Mouse (Mus musculus): ENCODE measurements at regions not wholly inside any gene's neighbourhood (a gene's known extent, or its start where the extent isn't known, plus 50 kb on each side); places are given as distances from the start of the nearest gene placed in this dataset.

DNA sequence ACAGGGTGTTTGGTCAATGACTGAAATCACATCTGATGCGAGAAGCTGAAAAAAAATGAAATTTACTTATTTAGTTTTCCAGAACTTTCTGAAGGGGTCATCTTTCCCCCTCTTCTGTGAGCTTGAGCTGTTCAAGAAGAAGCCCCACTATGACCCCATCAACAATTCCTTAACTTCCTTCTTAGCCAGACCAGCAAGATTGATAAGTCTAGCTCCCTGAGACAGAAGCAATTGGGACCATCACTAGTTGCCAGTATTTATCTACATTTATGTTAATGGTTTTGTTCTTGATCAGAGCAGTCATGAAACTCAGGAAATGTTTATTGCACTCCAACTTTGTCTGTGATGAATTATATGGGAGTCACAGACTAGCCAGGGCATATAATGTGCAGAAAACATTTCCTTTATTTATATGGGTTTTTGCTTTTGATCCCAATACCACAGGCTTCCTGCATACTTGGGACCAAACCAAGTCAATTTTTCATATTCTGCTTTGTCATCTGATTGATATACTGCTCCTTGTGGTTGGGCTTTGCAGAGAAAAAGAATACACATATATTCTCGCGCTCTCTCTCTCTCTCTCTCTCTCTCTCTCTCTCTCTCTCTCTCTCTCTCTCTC lies 645.5 kb upstream of the Cdh11 start:
- TF ChIP-seq CTCF (IDR thresholded peaks at IDR 0.05; ENCODE audit: extremely low read depth, insufficient read depth, low read length): no peak
- TF ChIP-seq POLR2A (IDR thresholded peaks at IDR 0.05; ENCODE audit: extremely low read depth, insufficient read depth, low read length): no peak
